Mouse (Mus musculus): ENCODE results near the gene Tfdp1. TPM values are rescaled to one million over a fixed set of nuclear protein-coding genes. Genes with fewer than 3 reads are reported as not detected.

The Tfdp1 gene
- polyA plus RNA-seq, 1 experiment: 175 TPM

DNA sequence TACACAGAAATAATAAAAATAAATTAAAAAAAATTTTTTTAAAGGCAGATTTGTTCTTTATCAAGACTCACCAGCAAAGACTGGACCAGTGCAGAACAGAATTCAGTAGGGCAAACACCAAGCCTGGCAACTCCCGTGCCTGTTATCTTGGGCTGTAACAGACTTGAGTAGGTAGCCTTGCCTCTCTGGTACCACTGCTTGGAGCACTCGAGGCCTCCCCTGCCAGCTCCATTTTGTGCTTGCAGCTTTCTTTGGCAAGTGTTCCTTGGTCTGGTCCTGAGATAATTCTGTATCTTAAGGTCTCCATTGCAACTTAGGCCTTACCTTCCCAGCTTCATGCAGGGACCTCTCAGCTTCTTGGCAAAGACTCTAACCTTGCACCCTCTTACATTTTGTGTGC is 3.8 kb downstream of the Tfdp1 start:
- no peak overlapping the region for H3K9ac ChIP-seq (ENCODE audit: low read depth, poor library complexity, severe bottlenecking)
- no peak overlapping the region for H3K4me3 ChIP-seq (ENCODE audit: low read depth, low read length)
- H3K9me3 ChIP-seq (replicated peaks; ENCODE audit: control insufficient read depth, insufficient read depth, low read length, poor library complexity, severe bottlenecking): no peaks in the 10 kb centered on the region
- no peaks in the 10 kb centered on the region for H3K27me3 ChIP-seq (ENCODE audit: control insufficient read depth, insufficient read depth, low read length, poor library complexity, severe bottlenecking)
- H3K4me1 ChIP-seq (ENCODE audit: control insufficient read depth, insufficient read depth, low read length): peaks cover 4% of the 10 kb centered on the region
- peaks cover 65% of the 10 kb centered on the region for H3K36me3 ChIP-seq (ENCODE audit: control insufficient read depth, insufficient read depth, low read length, poor library complexity, severe bottlenecking)
- no peak for TF ChIP-seq EP300 (IDR thresholded peaks at IDR 0.05; ENCODE audit: insufficient read depth, low read depth, low read length)
- no peak for TF ChIP-seq CTCF (IDR thresholded peaks at IDR 0.05; ENCODE audit: low read depth, low read length)
- TF ChIP-seq POLR2A (IDR thresholded peaks at IDR 0.05; ENCODE audit: insufficient read depth, low read length): no peak
- H3K27ac ChIP-seq (ENCODE audit: insufficient read depth, low read length): no peak overlapping the region

DNA sequence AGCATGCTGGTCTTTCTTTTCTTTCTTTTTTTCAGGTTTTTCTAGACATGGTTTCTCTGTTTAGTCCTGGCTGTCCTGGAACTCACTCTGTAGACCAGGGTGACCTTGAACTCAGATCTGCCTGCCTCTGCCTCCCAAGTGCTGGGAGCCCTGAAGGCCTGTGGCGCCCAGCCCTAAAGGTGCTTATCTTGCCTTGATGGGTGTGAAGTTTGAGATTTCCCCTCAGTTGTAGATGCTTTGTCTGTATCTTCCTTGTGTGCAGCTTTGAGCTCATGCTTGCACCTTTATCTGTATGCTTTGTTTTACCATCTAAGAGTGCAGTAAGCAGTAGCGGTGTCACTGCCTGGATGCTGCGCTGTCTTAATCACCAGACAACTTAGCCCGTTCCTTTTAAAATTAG is 4.6 kb downstream of the Tfdp1 start:
- Histone ChIP-seq H3K9me3 (replicated peaks; ENCODE audit: control insufficient read depth, insufficient read depth, low read length, poor library complexity, severe bottlenecking) (no peaks in the 10 kb centered on the region), H3K9ac (ENCODE audit: low read depth, poor library complexity, severe bottlenecking) (no peak overlapping the region), H3K27ac (ENCODE audit: insufficient read depth, low read length) (no peak overlapping the region), H3K36me3 (ENCODE audit: control insufficient read depth, insufficient read depth, low read length, poor library complexity, severe bottlenecking) (peaks cover 67% of the 10 kb centered on the region), H3K4me1 (ENCODE audit: control insufficient read depth, insufficient read depth, low read length) (peaks cover 3% of the 10 kb centered on the region), H3K27me3 (ENCODE audit: control insufficient read depth, insufficient read depth, low read length, poor library complexity, severe bottlenecking) (no peaks in the 10 kb centered on the region), H3K4me3 (ENCODE audit: low read depth, low read length) (no peak overlapping the region)
- TF ChIP-seq EP300 (IDR thresholded peaks at IDR 0.05; ENCODE audit: insufficient read depth, low read depth, low read length): no peak
- no peak for TF ChIP-seq POLR2A (IDR thresholded peaks at IDR 0.05; ENCODE audit: insufficient read depth, low read length)
- no peak for TF ChIP-seq CTCF (IDR thresholded peaks at IDR 0.05; ENCODE audit: low read depth, low read length)

DNA sequence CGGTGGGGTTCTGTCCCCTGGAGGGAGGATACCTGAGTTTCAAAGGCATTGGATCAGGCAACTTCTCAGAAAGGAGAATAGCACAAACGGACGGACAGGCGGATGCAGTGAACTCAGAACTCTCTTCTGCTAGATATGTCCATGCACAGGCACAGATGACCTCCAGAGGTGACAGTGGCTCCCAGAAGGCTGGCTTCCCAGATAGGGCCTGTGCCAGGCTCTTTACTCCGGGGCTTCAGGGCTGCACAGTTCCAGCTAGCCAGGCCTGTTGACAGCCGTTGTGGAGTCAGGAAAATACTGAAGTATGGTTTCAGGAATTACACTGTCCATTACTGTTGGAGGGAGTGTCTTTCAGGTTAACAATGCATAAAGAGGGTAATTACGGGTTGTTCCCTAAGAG is 11.5 kb downstream of the Tfdp1 start:
- Histone ChIP-seq H3K9me3 (replicated peaks; ENCODE audit: control insufficient read depth, insufficient read depth, low read length, poor library complexity, severe bottlenecking) (no peaks in the 10 kb centered on the region), H3K27ac (ENCODE audit: insufficient read depth, low read length) (no peak overlapping the region), H3K9ac (ENCODE audit: low read depth, poor library complexity, severe bottlenecking) (no peak overlapping the region), H3K4me1 (ENCODE audit: control insufficient read depth, insufficient read depth, low read length) (no peaks in the 10 kb centered on the region), H3K4me3 (ENCODE audit: low read depth, low read length) (no peak overlapping the region), H3K27me3 (ENCODE audit: control insufficient read depth, insufficient read depth, low read length, poor library complexity, severe bottlenecking) (no peaks in the 10 kb centered on the region), H3K36me3 (ENCODE audit: control insufficient read depth, insufficient read depth, low read length, poor library complexity, severe bottlenecking) (peaks cover 69% of the 10 kb centered on the region)
- TF ChIP-seq POLR2A (IDR thresholded peaks at IDR 0.05; ENCODE audit: insufficient read depth, low read length): no peak
- TF ChIP-seq CTCF (IDR thresholded peaks at IDR 0.05; ENCODE audit: low read depth, low read length): no peak
- TF ChIP-seq EP300 (IDR thresholded peaks at IDR 0.05; ENCODE audit: insufficient read depth, low read depth, low read length): no peak

DNA sequence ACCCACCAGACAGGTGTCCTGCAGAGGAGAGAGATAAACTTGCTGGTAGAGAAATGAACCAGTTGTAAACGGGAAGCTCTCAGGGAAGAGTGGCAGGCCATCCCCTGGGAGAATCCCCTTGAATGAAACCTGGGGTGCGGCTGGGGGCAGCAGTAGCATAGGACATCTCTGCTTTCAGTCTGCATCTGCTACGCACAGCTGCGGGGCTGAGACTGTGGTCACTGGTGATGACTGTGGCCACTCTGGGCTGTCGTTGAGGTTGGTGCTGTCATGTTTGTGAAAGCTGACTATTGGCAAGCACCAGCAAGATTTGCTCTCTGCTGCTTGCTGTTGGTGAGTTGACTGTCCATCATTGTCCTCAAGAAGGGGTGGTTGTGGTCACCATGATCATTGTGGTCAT is 13.0 kb downstream of the Tfdp1 start:
- peaks cover 66% of the 10 kb centered on the region for H3K36me3 ChIP-seq (ENCODE audit: control insufficient read depth, insufficient read depth, low read length, poor library complexity, severe bottlenecking)
- H3K9ac ChIP-seq (ENCODE audit: low read depth, poor library complexity, severe bottlenecking): no peak overlapping the region
- no peaks in the 10 kb centered on the region for H3K27me3 ChIP-seq (ENCODE audit: control insufficient read depth, insufficient read depth, low read length, poor library complexity, severe bottlenecking)
- H3K4me1 ChIP-seq (ENCODE audit: control insufficient read depth, insufficient read depth, low read length): no peaks in the 10 kb centered on the region
- H3K27ac ChIP-seq (ENCODE audit: insufficient read depth, low read length): no peak overlapping the region
- H3K9me3 ChIP-seq (replicated peaks; ENCODE audit: control insufficient read depth, insufficient read depth, low read length, poor library complexity, severe bottlenecking): no peaks in the 10 kb centered on the region
- no peak overlapping the region for H3K4me3 ChIP-seq (ENCODE audit: low read depth, low read length)
- TF ChIP-seq POLR2A (IDR thresholded peaks at IDR 0.05; ENCODE audit: insufficient read depth, low read length) (no peak), EP300 (IDR thresholded peaks at IDR 0.05; ENCODE audit: insufficient read depth, low read depth, low read length) (no peak), CTCF (IDR thresholded peaks at IDR 0.05; ENCODE audit: low read depth, low read length) (no peak)

DNA sequence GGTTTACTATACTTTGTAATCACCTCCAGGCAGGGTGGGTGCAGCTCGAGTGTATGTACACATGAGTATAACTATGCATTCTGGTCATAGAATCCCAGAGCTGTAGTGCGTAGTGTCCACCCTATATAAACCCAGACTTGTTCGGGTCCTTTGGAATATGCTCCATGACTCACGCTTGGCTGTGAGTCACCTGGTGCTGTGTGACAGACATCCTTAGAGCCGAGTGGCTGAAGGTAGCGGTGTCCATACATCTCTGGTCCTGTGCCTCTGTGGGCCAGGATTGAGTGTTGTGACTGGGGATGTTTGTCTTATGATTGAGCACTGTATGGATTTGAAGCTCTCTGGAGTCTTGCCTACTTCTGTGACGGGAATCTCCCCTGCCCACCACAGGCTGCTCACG is 14.1 kb downstream of the Tfdp1 start:
- Histone ChIP-seq H3K9ac (ENCODE audit: low read depth, poor library complexity, severe bottlenecking) (no peak overlapping the region), H3K27me3 (ENCODE audit: control insufficient read depth, insufficient read depth, low read length, poor library complexity, severe bottlenecking) (no peaks in the 10 kb centered on the region), H3K4me1 (ENCODE audit: control insufficient read depth, insufficient read depth, low read length) (no peaks in the 10 kb centered on the region), H3K4me3 (ENCODE audit: low read depth, low read length) (no peak overlapping the region), H3K9me3 (replicated peaks; ENCODE audit: control insufficient read depth, insufficient read depth, low read length, poor library complexity, severe bottlenecking) (no peaks in the 10 kb centered on the region), H3K27ac (ENCODE audit: insufficient read depth, low read length) (no peak overlapping the region), H3K36me3 (ENCODE audit: control insufficient read depth, insufficient read depth, low read length, poor library complexity, severe bottlenecking) (peaks cover 70% of the 10 kb centered on the region)
- TF ChIP-seq POLR2A (IDR thresholded peaks at IDR 0.05; ENCODE audit: insufficient read depth, low read length) (no peak), CTCF (IDR thresholded peaks at IDR 0.05; ENCODE audit: low read depth, low read length) (no peak), EP300 (IDR thresholded peaks at IDR 0.05; ENCODE audit: insufficient read depth, low read depth, low read length) (no peak)

GRCm38 (mm10) chr8:13353155-13353833 is 14.7 kb downstream of the Tfdp1 start:
- Histone ChIP-seq H3K9ac (ENCODE audit: low read depth, poor library complexity, severe bottlenecking) (no peak overlapping the region), H3K9me3 (replicated peaks; ENCODE audit: control insufficient read depth, insufficient read depth, low read length, poor library complexity, severe bottlenecking) (no peaks in the 10 kb centered on the region)
- TF ChIP-seq POLR2A (IDR thresholded peaks at IDR 0.05; ENCODE audit: insufficient read depth, low read length): no peak
- no peak for TF ChIP-seq CTCF (IDR thresholded peaks at IDR 0.05; ENCODE audit: low read depth, low read length)
- TF ChIP-seq EP300 (IDR thresholded peaks at IDR 0.05; ENCODE audit: insufficient read depth, low read depth, low read length): no peak

More at GRCm38 (mm10) chr8:13353155-13353833, 14.7 kb downstream of the Tfdp1 start:
- no peak overlapping the region for H3K4me3 ChIP-seq (ENCODE audit: low read depth, low read length)
- H3K36me3 ChIP-seq (ENCODE audit: control insufficient read depth, insufficient read depth, low read length, poor library complexity, severe bottlenecking): peaks cover 73% of the 10 kb centered on the region
- no peaks in the 10 kb centered on the region for H3K27me3 ChIP-seq (ENCODE audit: control insufficient read depth, insufficient read depth, low read length, poor library complexity, severe bottlenecking)
- no peak overlapping the region for H3K27ac ChIP-seq (ENCODE audit: insufficient read depth, low read length)
- H3K4me1 ChIP-seq (ENCODE audit: control insufficient read depth, insufficient read depth, low read length): no peaks in the 10 kb centered on the region

All from ES-Bruce4 (cell line).